Mouse (Mus musculus) small intestine, adult 2 months (tissue): ENCODE data around the gene Gabbr2.

Experiments
- CTCF ChIP-seq: fragments of 200-500 bp; IDR thresholded peaks from 2 replicates; pipeline ENCODE4 v1.5.1; 2012; ENCODE audit warnings: low read depth, mild to moderate bottlenecking, control low read depth, inconsistent platforms, low read length, moderate library complexity, mixed read lengths; ENCODE audit not compliant: insufficient replicate concordance, insufficient read length; ENCODE audit errors: extremely low read depth
- POLR2A ChIP-seq: fragments of 200-500 bp; IDR thresholded peaks from 2 replicates; pipeline ENCODE4 v1.6.1; 2012; ENCODE audit warnings: low read depth, mild to moderate bottlenecking, control low read depth, inconsistent platforms, low read length, moderate library complexity

GRCm38 (mm10) chr4:46988824-46989223 lies 2.8 kb downstream of the Gabbr2 start:
- TF ChIP-seq POLR2A (no peak), CTCF (no peak)
